Mouse (Mus musculus): ENCODE measurements around the gene Taldo1. TPM values are rescaled to one million over a fixed set of nuclear protein-coding genes. Genes with fewer than 3 reads are reported as not detected.

Taldo1 gene
- polyA plus RNA-seq, 1 experiment: 235 TPM

DNA sequence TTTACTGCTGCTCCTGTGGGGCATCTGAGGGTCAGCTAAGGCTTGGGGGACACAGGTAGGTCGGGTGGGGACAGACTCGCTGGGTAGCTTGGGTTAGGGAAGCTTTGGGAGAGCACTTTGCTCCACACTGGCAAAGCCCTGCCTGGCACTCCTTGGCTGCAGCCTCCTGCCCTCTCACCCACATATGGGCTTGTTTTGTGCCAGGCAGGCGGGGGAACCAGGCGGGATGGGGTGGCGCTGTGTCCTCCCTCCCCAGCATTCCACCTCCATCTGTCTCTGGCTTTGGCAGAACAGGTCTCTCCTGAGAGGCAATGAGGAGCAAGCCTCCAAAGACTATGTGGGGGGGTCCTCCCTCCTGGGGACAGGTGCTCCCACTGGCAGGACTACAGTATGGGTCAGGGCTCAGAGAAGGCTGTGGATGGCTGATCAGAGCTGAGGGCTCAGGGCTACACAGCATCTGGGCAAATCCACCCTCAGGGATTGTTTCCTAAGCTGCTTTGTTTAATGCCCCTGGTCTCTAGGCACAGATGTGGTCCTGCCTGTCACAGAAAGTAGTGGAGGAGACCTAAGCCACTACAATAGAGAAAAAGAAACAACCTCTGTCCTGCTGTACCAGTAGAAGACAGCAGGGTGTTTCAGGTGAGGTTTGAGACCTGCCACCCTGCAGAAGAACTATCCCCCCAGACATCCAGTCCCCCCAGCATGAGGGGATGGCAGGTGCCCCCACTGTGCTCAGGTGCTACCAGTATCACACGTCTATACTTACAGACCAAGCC is 40.9 kb downstream of the Taldo1 start:
- H3K36me3 ChIP-seq (ENCODE audit: control insufficient read depth, insufficient read depth, low read length): no peaks in the 10 kb centered on the region
- no peak for TF ChIP-seq CTCF (IDR thresholded peaks at IDR 0.05; ENCODE audit: borderline replicate concordance, control insufficient read depth, extremely low read depth, insufficient read depth, low read length, poor library complexity)
- TF ChIP-seq POLR2A (IDR thresholded peaks at IDR 0.05; ENCODE audit: control insufficient read depth, extremely low read depth, insufficient read depth, low read length, poor library complexity): no peak
- DNase-seq: no peak
- 95% methylated on average over 6 of the region's 6 CpGs for WGBS
- peaks cover 32% of the 10 kb centered on the region for H3K4me1 ChIP-seq (replicated peaks; ENCODE audit: control insufficient read depth, insufficient read depth, low read length)
- no peak overlapping the region for H3K4me3 ChIP-seq (ENCODE audit: control insufficient read depth, insufficient read depth, low read length)
- no peaks in the 10 kb centered on the region for H3K27me3 ChIP-seq (ENCODE audit: control insufficient read depth, insufficient read depth, low read length)
- H3K27ac ChIP-seq (ENCODE audit: control insufficient read depth, insufficient read depth, low read length): no peak overlapping the region

DNA sequence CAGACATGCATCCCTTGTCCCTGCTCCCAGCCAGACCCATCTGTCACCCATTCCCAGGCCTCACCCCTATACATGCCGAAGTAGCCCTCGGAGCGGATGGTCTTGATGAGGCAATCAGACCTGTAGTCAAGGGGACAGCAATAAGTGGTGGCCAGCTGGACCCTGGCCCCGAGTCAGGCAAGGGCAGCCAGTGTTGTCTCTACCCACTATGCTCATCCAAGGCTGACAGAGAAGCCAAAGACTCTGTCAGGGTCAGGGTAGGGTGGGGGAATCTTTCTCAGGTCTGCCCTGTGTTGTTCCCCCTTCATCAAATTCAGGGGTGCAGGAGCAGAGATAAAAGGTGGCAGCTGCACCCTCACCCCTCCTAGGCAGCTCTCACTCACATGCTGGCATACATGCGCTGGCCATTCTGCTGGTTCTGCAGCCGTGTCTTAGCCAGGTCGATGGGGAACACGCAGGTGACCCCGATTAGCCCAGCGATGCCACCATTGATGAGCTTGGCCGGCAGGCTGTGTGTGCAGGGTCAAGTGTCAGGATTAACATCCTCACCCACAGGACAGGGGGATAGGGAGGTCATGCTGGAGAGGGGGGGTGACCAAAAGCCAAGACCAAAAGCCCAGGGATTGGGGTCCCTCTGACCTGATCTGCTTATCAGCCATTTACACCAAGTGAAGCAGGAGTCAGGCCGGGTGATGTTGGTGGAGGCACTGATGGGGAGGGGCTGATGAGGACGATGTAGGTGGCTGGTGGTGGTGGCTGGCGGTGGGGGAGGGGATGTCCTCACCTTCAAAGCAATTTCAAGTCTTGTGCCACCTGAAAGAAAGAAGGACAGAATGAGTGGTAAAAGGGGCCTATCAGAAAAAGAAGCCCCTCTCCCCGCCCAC is 41.8 kb downstream of the Taldo1 start:
- peaks cover 32% of the 10 kb centered on the region for H3K4me1 ChIP-seq (replicated peaks; ENCODE audit: control insufficient read depth, insufficient read depth, low read length)
- no peak for DNase-seq
- no peaks in the 10 kb centered on the region for H3K27me3 ChIP-seq (ENCODE audit: control insufficient read depth, insufficient read depth, low read length)
- H3K4me3 ChIP-seq (ENCODE audit: control insufficient read depth, insufficient read depth, low read length): peak overlapping the region; percentile 44; the same call in 1 of the 2 replicates
- no peak overlapping the region for H3K27ac ChIP-seq (ENCODE audit: control insufficient read depth, insufficient read depth, low read length)
- WGBS: 93% methylated on average over 15 of the region's 15 CpGs
- H3K36me3 ChIP-seq (ENCODE audit: control insufficient read depth, insufficient read depth, low read length): no peaks in the 10 kb centered on the region
- TF ChIP-seq CTCF (IDR thresholded peaks at IDR 0.05; ENCODE audit: borderline replicate concordance, control insufficient read depth, extremely low read depth, insufficient read depth, low read length, poor library complexity) (no peak), POLR2A (IDR thresholded peaks at IDR 0.05; ENCODE audit: control insufficient read depth, extremely low read depth, insufficient read depth, low read length, poor library complexity) (no peak)

DNA sequence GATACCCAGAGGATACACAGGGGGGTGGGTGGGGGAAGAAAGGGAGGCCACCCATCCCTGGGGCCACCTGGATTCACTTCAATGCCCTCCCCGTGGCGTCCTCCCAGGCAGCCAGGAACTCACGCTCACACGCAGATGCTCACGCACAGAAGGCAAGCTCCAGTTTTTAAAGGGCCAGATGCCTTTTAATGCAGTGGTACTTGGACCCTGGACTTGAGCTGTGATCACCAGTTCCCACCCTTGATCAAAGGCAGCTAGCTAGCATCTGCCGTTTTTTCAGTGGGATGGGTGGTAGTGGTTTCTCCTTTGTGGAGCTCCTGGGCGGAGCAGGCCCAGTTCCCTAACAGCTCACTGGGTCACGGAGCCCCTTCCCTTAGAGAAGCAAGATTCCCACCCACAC is 42.5 kb downstream of the Taldo1 start:
- no peak for DNase-seq
- Histone ChIP-seq H3K4me1 (replicated peaks; ENCODE audit: control insufficient read depth, insufficient read depth, low read length) (peaks cover 32% of the 10 kb centered on the region), H3K4me3 (ENCODE audit: control insufficient read depth, insufficient read depth, low read length) (peak overlapping the region; percentile 44), H3K27ac (ENCODE audit: control insufficient read depth, insufficient read depth, low read length) (no peak overlapping the region), H3K36me3 (ENCODE audit: control insufficient read depth, insufficient read depth, low read length) (no peaks in the 10 kb centered on the region), H3K27me3 (ENCODE audit: control insufficient read depth, insufficient read depth, low read length) (no peaks in the 10 kb centered on the region)
- no peak for TF ChIP-seq POLR2A (IDR thresholded peaks at IDR 0.05; ENCODE audit: control insufficient read depth, extremely low read depth, insufficient read depth, low read length, poor library complexity)
- no peak for TF ChIP-seq CTCF (IDR thresholded peaks at IDR 0.05; ENCODE audit: borderline replicate concordance, control insufficient read depth, extremely low read depth, insufficient read depth, low read length, poor library complexity)
- WGBS: 25% methylated on average over 8 of the region's 8 CpGs

- peak overlapping the region; percentile 44 for H3K4me3 ChIP-seq (ENCODE audit: control insufficient read depth, insufficient read depth, low read length)
- 3% methylated on average over 17 of the region's 17 CpGs for WGBS
- DNase-seq: peak; percentile 64
Observed at GRCm38 (mm10) chr7:141435129-141435855, 43.3 kb downstream of the Taldo1 start.

GRCm38 (mm10) chr7:141435856-141436522 is 44.0 kb downstream of the Taldo1 start:
- H3K36me3 ChIP-seq (ENCODE audit: control insufficient read depth, insufficient read depth, low read length): no peaks in the 10 kb centered on the region
- TF ChIP-seq CTCF (IDR thresholded peaks at IDR 0.05; ENCODE audit: borderline replicate concordance, control insufficient read depth, extremely low read depth, insufficient read depth, low read length, poor library complexity): no peak
- no peak for TF ChIP-seq POLR2A (IDR thresholded peaks at IDR 0.05; ENCODE audit: control insufficient read depth, extremely low read depth, insufficient read depth, low read length, poor library complexity)
- no peak overlapping the region for H3K4me3 ChIP-seq (ENCODE audit: control insufficient read depth, insufficient read depth, low read length)
- peaks cover 32% of the 10 kb centered on the region for H3K4me1 ChIP-seq (replicated peaks; ENCODE audit: control insufficient read depth, insufficient read depth, low read length)
- WGBS: 87% methylated on average over 9 of the region's 9 CpGs
- no peak for DNase-seq
- no peaks in the 10 kb centered on the region for H3K27me3 ChIP-seq (ENCODE audit: control insufficient read depth, insufficient read depth, low read length)
- H3K27ac ChIP-seq (ENCODE audit: control insufficient read depth, insufficient read depth, low read length): no peak overlapping the region

More at GRCm38 (mm10) chr7:141435129-141435855, 43.3 kb downstream of the Taldo1 start:
- Histone ChIP-seq H3K4me1 (replicated peaks; ENCODE audit: control insufficient read depth, insufficient read depth, low read length) (peaks cover 32% of the 10 kb centered on the region), H3K27me3 (ENCODE audit: control insufficient read depth, insufficient read depth, low read length) (no peaks in the 10 kb centered on the region), H3K27ac (ENCODE audit: control insufficient read depth, insufficient read depth, low read length) (no peak overlapping the region), H3K36me3 (ENCODE audit: control insufficient read depth, insufficient read depth, low read length) (no peaks in the 10 kb centered on the region)
- TF ChIP-seq POLR2A (IDR thresholded peaks at IDR 0.05; ENCODE audit: control insufficient read depth, extremely low read depth, insufficient read depth, low read length, poor library complexity) (peak; percentile 43; the same call in 1 of the 2 replicates), CTCF (IDR thresholded peaks at IDR 0.05; ENCODE audit: borderline replicate concordance, control insufficient read depth, extremely low read depth, insufficient read depth, low read length, poor library complexity) (no peak)

All from thymus, adult 2 months (tissue).